Mouse (Mus musculus): ENCODE measurements at regions not wholly inside any gene's neighbourhood (a gene's known extent, or its start where the extent isn't known, plus 50 kb on each side); places are given as distances from the start of the nearest gene placed in this dataset.

DNA sequence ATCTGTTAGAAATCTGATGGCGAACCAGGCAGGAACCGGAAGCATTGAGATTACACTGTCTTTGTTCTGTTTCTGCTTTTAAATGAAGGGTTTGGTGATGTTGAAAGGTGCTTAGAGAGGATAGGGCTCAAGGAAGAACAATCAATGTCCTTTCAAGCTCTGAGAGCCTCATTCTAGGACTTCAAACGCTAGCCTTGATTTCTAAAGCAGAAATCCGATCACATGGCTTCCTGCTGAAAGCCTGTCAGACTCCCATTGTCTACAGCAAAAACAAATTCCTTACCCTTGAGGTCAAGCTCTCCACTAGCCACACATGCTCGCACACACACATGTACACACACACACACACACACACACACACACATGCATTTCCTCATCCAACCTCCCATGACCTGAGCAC lies 215.3 kb upstream of the Zfp637 start:
- no peak for DNase-seq

DNA sequence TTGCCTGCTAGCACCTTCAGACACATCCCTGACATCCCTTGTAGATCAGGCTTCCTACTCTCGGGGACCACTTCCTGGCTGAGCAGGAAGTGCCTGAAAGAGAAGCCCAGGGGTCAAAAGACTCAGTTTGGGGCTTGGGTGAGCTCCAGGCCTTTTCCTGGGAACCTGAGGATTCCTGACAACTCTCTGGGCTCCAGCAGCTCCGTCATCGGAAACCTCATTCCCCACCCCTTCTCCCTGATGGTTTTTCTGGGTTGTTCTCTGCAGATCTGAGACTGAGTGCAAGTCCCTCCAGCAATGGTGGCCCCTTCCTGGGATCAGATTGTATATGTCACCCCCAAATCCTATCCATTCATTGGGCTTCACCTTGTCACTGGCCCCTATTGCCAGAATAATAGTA lies 213.5 kb upstream of the Zfp637 start:
- no peak for DNase-seq

DNA sequence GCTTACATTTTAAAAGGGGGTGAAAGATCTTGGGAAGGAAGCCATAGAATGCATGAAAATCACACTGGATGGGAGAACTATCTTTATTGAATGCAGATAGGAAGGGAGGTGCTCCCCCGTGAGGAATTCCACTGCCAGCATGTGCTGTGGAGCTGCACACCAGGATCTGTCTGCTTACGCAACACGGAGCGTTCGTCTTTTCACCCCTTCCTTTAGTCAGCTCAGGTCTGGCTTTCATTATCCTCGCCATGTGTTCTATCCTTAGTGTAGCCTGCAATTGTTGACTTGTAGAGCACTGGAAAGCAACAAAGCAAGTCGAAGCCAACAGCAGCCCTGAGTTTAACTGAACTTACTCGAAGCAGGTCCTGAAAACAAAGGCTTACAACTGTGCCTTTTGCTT lies 194.4 kb upstream of the Zfp637 start:
- DNase-seq = no peak

DNA sequence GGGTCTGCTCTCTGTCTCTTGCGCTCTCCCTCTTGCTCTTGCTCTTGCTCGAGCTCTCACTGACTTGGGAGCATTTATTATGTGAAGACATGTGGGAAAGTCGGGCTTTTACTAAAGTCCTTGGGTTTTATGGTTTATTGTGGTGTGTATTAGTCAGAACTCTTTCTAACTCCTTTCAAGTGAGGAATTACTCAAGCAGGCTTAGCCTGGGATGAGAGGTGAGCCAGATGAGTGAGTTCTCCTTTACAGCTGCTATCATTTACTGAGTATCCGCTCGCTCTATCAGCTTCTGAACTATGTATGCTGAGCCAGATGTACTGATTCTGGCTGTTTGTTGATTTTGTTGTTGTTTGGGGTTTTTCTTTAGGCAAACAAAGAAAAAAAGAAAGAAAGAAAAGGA lies 190.4 kb upstream of the Zfp637 start:
- DNase-seq = no peak

DNA sequence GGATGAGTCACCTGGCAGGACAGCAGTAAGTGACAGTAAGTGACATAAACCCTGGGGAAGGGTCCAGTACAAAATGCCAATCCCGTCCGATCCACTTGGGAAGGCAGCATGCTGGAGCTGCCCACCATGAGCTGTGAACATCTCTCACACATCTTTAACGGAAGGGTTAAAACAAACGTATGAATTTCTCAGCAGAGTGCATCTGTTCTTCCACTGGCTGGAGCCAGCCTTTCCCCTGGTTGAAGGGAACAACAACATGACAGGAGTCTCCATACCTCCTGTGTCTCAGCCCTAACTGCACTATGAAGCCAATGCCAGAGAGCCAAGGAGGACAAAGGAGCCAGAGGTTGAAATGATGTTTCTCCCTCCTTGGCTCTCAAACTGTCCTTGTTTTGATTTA lies 189.4 kb upstream of the Zfp637 start:
- DNase-seq = no peak

DNA sequence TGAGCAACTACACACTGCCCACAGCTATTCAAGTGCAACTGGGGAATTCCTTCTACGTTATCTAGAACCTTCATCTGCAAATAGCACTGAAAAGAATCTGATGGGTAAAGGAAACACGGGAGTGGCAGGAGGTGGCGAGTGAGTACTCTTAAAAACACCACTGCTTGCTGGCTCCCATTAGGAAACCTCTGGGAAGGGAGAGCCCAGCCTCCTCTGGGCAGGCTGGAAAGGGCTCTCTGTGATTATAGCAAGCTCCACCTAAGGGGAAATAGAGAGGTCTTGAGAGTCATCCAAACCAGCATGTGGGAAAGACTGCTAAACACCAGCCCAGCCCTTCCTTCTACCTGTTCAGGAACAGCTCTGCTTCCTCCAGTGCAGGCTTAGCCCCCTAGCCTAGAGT lies 189.0 kb upstream of the Zfp637 start:
- DNase-seq = peak; percentile 5

DNA sequence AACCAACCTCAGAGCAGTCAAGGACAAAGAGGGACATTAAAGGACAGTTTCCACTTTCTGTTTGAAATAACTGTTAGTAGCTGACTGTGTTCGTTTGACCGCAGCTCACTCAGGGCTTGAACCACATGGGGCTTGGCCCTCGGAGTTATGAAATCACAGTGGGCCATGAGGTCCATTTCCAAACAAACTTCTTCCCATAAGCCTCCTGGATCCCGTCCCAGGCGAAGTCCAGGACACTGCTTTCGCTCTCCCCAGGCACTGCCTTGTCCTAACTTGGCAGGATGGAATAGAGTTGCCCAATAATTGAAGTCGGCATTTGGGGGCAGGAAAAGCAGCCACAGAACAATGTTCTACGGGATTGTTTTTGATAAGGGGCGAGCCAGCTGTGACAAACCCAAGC lies 188.1 kb upstream of the Zfp637 start:
- DNase-seq = peak; percentile 77

DNA sequence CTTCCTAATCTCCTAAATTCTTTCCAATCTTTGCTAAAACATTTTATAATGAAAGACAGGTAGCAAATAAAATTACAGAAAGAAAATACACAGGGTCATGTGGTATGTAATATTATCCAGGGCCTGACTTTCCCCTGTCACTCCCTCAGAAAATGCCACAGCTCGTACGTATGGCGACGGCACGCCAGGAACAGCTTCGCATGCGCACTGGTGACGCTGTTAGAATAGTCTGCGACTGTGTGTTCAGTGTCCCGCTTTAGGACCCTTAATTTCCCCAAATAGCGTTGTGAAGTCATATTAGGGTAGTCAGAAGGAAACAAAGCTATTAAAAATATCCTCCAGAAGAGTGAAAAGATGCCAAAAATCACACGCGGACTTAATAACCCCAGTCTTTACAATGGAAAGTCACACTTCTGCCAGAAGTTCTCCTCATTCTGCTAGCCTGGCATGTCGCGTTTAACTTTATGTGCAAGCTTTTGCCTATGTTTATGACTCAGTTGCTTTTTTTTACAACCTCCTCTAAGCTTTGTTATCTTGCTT lies 187.0 kb upstream of the Zfp637 start:
- no peak for DNase-seq

DNA sequence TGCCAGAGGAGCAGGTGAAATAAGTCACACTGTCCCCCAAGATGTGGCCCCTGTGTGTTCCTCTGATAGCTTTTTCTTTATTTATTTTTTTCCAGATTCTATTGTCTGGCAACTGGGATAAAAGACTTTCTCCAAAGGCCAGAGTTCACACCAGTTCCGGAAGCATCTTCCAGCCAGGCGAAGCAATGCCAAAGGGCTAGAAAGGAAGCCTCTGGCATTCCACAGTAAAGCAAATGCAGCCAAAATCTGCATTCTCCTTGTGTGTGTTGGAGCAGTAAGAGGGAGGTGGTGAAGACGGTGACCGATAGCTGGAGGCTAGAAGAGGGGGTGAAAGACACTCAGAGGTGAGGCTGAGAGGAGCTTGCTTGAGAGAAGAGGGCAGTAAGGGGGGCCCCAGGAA lies 185.0 kb upstream of the Zfp637 start:
- DNase-seq = no peak

DNA sequence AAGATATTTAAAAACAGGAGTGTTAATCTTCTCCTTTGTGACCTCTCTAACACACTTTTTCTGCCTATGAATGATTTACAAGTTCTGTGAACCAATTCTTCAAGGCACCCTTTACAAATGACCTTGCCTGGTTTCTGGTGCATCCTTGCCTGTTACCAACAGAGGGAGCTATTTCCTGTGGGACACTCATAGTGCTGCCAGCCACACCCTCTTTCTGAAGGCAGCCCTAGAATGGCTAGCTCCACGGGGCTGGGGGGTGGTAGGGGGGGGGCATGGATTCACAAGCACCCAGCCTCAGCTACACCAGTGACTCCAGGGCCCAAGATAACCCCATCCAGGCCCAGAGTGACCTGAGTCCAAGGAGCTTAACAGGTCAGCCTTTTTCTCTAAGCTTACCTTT lies 180.4 kb upstream of the Zfp637 start:
- DNase-seq = peak; percentile 44

DNA sequence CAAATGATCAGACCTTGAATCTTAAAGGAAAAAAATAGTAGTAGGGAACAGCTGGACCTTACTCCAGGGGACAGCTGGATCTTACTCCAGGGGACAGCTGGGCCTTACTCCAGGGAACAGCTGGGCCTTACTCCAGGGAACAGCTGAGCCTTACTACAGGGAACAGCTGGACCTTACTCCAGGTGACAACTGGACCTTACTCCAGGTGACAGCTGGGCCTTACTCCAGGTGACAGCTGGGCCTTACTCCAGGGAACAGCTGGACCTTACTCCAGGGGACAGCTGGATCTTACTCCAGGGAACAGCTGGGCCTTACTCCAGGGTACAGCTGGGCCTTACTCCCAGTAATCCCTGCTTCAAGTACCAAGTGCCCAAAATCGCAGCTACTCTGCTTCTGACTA lies 178.3 kb upstream of the Zfp637 start:
- no peak for DNase-seq

DNA sequence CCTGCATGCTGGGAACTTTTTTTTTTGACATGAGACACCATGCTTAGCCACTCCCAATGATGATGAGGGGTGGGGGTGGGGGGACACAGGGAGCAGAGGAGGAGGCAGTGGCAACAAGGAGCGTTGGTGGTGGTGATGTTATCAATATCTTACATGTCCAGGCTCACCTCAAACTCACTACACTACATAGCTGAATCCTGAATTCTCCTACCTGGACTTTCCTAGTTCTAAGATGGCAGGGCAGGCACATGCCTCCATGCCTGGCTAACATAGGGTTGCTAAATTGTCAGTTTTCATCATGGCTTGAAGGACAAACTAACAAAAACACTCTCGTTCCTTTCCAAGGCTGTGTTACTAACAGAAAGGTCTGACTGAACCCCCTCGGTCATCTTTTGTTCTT lies 170.6 kb upstream of the Zfp637 start:
- no peak for DNase-seq

DNA sequence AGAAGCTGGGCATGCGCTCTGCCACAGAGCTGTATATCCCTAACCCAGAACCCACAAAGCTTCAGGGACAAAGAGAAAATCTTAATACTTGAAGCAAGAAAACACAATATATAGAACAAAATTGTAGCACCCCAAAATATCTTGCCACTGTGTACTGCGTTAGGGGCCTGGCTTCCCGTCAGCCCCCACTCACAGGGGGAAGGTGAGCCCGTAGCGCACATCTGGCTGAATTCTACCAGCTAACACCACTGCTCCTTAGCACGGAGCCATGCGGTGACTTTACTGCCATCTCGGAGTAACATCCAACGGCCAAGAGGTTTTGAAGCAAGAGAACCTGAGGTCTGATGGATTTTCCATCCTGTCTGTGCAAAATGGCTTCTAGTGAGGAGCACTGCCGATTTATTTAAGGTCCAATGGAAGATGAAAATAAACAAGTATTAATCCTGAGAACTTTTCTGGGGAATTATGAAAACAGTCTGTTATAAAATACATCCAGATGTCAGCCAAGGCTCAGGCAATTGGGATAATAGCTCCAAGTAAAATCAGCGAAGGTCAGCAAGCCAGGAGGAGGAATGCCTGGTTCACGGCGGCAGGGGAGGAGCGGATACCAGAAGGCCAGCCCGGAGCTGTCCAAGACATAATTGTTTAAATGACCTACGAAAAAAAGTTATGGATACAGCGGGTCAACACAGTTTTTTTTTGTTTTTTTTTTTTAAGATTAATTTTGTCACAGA lies 170.0 kb upstream of the Zfp637 start:
- no peak for DNase-seq

DNA sequence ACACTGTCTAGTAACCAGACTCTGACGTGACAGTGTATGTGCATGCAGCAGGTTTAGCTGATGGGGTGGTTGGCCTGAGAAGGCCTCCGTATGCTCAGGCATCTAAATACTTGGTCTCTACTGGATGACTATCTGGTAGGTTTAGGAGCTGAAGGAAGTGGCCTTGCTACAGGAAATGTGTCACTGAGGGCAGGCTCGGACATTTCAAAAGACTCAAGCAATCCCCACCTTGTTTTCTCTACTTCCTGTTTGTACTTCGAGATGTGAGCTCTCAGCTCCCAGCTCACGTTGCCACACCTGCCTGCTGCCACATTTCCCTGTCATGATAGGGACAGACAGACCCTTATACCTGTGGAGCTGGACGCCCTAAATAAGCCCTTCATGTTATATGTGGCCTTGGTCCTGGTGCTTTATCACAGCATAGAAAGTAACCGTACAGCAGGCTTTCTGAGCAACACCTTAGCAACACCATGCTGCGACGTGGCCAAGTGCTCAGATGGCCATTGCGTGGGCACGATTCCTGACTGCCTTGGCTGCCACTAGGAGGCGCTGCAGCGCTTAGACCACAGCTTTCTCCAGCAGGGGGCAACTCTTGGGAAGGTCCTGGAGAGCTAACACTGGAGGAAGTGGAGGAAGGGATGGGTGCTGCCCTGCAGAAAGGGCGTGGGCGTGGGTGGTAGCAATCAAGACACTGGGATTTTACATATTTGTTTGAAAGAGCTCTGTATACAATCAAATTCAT lies 165.8 kb upstream of the Zfp637 start:
- peak; percentile 34 for DNase-seq

DNA sequence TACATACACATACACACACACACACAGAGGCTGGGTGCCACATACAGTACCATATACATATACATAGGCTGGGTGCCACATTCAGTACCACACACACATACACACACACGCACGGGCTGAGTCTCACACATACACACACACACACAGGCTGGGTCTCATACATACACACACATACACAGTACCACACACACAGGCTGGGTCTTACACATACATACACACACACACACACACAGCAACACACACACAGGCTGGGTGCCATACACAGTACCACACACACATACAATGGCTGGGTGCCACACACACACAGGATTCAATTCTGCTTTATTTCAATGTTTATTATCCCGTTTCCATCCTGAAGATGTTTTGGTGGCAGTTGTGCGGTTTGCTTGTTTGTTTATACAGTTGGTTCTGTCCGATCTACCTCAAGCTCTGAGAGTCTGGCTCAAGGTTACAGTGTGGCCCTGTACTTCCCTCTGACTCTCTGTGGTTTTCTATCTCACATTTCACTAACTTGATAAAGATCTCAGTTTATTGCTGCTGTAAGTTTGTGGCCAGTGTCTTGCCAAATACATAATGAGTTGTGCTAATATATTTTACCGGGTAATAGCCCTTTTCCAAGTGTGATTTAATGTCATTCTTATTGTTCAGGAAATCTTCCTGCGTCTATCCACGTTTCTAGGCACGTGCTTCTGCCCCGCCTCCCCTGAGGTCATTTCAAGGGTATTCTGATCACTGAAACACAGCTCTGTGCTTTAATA lies 164.7 kb upstream of the Zfp637 start:
- DNase-seq = no peak

DNA sequence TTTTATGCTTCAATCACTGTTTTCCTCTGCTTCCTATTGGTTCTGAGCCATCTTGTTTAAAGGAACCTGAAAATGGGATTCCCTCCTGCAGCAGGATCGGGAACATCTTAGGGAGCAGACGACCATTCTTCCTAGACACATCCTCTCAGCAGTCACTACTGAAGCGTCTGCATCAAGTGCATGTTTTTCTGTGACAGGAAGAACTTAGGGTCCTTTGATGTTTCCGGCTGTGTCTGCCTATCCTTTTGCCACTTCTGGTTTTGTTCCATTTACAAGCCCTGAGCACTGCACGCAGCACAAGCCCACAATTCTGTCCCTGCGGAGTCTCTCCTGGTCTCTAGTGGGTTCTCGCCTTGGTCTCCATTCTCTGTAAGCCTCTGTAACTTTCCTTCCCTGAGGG lies 163.9 kb upstream of the Zfp637 start:
- DNase-seq = no peak

DNA sequence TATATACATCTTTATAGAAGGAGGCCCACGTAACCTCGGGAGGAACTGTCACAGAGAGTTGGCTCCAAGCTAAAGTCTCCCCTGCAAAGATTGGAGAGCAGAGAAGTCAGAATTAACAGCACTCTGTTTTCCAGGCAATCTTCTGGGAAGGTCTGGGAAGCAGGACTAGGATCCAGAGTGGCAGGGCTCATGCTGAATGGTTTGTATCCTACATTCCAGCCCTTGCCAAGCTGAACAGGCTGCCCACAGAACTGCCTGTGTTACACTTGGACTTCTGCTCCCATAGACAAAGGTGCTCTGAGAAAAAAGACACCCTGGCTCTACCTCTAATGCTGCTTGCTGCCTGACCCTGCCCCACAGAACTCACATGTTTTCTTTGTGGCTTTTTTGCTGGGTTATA lies 163.2 kb upstream of the Zfp637 start:
- DNase-seq = no peak

DNA sequence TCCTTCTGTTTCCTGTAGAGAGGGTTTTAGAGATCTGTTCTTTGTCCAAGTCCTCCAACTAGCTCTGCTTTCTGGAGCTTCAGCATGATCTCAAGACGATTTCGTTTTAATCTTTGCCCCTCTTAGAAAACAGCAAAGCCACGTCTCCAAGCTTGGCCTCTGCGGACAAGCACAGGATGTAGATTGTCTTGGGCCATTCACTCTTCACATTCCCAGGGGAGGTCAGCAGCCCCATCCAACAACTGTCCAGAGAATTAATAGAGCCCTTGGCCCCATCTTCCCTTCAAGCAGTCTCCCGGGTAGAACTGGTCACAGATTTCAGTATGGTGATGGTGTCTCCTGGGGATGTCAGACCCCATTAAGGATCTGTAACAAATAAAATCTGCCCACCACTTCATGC lies 162.7 kb upstream of the Zfp637 start:
- no peak for DNase-seq

DNA sequence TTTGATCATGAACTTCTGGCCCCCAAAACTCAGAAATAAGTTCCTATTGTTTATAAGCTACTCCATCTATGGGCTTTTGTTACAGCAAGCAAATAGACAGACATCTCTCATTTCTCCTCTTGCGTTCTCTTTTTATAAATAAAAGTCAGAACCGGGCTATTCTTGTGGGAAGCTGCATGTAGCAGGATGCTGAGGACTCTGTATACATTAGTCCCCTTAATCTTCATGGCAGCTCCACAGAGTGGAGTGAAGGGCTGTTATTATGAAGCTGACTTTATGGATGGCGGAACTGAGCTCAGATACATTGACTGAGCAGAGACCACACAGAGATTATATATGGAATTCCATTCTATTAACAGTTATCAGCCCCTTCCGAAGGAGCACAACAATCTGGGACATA lies 162.1 kb upstream of the Zfp637 start:
- no peak for DNase-seq

DNA sequence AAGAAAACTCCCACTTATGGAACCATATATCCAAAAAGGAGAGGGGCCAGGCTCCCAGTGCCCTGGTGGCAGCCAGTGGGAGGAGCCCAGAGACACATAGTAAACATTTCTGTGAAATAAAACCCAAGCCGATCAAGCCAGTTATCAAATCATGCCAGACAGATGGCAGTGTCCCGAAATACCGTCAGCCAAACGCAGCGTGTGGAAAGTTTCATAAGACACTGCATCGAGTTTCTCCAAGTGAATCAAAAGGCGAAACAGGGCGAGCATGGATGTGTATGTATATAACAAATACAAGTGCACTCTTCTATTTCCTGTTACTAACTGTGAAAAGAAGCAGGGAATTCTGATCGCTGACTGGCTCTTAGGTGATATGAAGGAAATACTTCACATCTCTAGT lies 154.8 kb upstream of the Zfp637 start:
- DNase-seq = no peak

DNA sequence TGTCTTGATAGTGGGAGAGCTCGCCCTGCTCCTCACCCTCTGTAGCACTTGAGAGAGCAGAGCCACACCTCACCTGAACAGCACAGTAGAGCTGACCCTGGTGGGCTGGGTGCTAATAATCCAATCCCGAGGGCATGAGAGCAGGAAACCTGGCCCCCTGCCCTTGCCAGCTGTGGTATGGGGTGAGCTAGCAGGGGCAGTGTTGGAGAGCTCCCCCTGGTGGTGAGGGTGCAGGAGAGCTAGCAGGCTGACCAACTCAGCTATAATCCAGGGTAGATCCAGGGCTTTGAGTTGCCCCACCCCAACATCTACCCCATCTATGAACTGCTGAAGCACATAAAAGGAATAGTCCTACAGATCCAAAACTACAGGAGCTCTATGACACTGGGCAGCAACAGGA lies 153.9 kb upstream of the Zfp637 start:
- peak; percentile 51 for DNase-seq

DNA sequence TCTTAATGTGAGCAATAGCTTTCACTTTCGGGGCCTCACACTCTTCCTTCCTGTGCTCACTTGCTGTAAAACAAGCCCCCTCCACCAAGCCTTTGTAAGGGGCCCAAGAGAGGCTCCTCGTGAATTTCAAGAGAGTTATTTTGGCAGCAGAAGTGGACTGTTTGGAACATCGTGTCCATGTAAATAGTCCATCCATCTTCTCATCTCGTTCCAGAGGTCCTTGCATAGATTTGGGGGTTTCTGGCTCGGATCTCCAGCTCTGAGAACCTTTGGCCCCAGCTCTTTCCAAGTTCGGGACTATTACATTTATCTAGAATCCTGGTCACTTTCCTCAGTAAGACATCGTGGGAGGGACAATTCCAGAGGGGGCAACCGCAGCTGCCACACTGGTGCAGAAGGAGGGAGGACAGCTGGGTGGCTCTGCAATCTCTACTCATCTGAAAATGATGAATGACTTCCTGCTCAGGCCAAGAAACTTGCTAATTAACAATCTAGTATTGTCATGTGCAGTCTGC lies 152.3 kb upstream of the Zfp637 start:
- peak; percentile 11 for DNase-seq

DNA sequence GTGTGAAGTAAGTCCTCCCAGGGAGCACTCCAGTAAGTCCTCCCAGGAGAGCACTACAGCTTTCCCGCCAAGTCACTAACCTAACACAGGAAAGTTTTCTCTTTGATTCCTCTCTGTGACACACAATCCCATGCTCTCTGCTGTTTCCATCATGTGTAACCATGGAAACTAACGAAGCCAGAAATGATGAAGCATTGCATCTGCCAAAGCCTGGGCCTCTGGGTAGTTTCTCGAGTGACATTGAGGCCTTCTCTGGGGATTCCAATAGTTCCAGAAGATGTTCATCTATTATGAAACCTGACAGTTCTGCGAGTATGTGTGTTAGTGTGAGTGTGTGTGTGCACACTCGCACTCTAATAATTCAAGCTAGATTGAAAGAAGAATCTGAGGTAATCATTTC lies 140.7 kb upstream of the Zfp637 start:
- no peak for DNase-seq

DNA sequence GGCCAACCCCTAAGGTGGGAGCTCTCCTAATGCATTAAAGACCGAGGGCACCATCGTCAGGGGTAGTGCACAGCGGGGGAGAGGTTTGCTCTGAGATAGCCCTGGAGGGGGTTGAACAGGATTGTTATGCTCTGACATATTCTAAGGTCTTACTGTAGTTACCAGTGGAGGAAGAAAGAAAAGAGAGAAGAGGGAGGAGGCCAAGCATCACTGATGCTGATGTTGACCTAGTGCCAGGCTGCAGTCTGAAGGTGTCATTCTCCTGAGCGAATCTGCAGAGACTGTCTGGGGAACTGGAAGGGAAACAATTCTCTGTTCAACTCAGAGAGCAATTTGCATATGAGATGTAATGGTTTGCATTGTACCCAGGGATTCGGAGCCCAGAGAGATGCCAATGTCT lies 139.4 kb upstream of the Zfp637 start:
- no peak for DNase-seq
